Mouse (Mus musculus) urinary bladder, adult 18-20 months (tissue): Measurements from ENCODE around the gene Treh.
"Not testable (repeated sequence)": the region's sequence is repeated elsewhere in the genome, so short reads cannot be mapped to it uniquely, and the experiment has no call there.

Source experiments
- DNase-seq, 2 experiments: peaks; one replicate each; pipeline ENCODE4 v3.0.0; 2022; ENCODE audit warnings: low spot score in 2 of 2, mixed read lengths in 2 of 2

Gene Treh

DNA sequence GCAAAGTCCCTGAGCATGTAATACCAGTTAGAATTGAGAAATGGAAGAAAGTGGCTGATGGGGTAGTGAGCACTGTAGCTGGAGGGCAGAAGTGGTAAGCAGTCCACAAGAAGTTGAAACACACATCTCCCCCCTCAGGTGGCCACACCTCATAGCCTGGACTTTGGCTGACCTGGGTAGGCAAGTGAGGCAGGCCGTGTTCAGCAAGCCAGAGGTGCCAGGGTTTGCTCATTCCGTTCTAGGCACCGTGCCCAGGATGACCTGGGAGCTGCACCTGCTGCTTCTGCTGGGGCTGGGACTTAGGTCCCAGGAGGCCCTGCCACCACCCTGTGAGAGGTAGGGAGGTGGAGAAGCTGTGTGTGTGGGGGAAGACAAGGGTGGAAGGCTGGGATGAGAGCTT, at the start of gene Treh:
Gene Treh (plus strand): TSS at position 229 of the 400 bp plus-strand sequence.
- DNase-seq = no peak

DNA sequence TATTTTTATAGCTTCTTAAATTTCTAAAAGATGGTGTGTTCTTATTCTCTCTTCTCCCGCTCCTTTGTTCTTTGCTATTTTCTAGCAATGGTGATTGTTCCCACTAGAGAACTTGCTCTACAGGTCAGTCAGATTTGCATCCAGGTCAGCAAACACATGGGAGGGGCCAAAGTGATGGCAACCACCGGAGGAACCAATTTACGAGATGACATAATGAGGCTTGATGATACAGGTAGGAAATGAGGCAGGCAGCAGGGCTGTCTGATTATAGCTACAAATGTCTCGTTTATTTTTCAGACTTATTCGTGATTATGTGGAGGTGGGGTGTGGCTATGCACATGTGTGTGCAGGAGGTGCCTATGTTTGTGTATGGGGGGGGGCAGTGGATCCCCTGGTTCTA, 48.6 kb upstream of the Treh start:
- DNase-seq = no peak

DNA sequence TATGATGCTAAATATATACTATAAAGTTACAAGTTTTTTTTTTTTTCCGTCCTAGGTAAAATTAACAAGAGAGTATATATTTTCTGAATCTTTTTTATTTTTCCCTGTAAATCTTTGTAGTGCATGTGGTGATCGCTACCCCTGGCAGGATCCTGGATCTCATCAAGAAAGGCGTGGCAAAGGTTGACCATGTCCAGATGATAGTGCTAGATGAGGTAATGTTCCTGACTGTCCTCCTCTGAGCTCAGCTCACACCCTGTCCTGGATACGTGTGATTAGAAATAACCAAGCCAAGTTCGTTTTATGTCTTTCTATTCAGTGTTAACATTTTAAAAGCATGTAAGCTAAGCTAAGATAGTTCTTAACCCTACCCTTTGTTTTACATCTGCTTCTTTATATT, 46.8 kb upstream of the Treh start:
- no peak for DNase-seq

DNA sequence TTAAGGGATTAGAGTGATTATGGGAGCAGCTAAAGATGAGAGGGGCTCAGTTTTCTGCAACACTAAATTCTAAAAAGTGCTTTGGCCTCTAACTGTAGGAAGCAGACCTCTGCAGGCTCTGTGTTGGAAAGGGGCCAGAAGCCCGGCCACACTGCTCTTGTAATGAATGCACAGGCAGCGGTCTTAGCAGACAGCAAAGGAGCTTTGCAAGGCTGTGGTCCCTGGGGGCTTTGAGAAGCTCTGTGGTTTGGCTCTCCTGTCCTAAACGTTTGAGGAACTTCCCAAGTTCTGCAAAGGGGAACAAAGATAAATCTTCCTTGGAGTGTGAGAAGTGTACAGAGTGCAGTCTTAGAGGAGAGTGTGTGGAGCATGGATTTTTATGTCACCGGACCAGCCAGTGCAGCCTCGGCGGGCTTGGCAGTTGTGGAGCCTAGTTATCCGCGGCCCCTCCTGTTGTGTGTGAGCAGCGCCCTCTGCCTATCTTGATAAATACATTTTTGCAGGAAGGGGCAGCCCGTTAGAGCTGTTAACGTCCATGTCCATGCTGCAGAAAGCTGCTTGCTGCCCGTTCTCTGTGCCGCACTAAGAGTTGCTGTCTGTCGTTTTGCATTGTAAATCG, 35.4 kb upstream of the Treh start:
- no peak for DNase-seq

DNA sequence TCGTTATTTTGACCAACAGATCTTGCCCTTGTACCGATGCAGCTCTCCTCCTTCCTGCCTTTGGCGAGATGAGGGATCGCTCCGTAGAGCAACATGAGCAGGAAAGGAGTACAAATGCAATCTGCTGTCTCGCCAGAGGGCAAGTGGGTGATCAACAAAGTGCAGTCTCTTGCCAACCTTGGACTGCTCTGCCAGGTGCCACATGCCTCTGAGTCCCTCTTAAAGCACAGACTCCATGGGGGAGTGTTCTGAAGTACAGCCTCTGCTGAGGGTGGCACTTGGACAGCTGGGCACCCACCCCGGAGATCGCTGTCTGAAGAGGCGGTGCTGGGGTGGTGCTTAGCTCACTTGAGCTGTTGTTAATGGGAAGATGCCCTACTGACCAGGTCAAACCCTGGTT, 34.3 kb upstream of the Treh start:
- not testable (repeated sequence) for DNase-seq

DNA sequence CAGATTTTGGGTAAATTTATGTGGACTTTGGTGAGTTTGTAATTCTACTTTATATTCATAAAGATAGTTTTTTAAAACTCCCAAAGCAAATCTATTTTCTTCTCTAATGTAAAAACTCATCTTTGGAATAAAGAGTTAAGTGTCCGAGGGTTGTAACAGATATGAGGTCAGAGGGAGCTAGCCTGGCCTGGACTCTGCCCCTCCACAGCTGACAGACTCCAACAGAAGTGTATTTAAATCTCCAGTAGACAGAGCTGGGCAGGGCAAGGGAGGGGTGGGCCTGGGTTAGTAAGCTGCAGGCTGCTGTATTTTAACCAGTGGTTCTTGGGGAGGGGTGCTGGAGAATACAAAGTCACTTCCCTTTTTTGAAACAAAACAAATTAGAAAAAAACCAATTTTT, 33.0 kb upstream of the Treh start:
- not testable (repeated sequence) for DNase-seq

DNA sequence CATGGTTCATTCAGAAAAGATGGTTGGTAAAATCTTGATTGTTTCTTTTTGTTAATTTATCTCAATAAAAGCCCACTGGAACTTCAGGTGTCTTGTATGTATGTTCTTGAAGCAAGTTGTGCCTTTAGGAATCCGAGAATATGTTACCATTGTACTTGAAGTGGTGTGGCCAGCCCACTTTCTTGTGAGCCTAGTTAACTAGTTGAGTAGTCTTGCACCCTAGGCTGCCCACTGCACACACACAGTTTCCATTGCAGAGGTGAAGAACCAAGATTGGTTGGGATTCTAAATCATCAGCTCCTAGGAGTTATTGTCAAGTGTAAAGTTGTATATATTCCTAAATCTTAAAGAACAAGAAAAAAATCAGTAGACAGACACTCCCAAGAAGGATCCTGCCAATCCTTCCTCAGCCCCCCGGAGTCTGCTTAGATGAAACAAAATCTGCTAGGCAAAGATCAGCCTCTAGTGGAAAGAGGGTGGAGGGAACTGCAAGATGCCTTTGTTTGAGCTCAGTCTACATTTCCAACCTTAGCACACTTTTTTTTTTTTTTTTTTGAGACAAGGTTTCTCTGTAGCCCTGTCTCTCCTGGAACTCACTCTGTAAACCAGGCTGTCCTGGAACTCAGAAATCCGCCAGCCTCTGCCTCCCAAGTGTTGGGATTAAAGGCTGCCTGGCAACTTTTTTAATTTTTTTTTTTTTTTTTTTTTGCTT, 32.2 kb upstream of the Treh start:
- no peak for DNase-seq

DNA sequence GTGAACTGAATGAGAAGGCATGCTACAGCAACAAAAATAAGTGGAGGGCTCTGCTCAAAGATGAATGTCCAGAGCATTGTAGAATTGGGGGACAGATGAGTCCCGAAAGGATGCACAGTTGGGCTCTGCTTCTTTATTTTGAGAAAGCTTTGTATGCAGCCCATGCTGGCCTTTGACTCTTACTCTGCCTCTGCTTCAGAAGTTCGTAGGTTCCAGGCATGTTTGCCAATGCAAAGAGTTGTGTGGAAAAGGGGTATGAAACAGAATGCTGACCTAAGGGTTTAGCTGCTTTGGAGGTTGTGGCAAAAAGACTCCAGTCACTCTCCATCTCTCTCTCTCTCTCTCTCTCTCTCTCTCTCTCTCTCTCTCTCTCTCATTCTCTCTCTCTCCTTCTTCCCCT, 31.4 kb upstream of the Treh start:
- no peak for DNase-seq

DNA sequence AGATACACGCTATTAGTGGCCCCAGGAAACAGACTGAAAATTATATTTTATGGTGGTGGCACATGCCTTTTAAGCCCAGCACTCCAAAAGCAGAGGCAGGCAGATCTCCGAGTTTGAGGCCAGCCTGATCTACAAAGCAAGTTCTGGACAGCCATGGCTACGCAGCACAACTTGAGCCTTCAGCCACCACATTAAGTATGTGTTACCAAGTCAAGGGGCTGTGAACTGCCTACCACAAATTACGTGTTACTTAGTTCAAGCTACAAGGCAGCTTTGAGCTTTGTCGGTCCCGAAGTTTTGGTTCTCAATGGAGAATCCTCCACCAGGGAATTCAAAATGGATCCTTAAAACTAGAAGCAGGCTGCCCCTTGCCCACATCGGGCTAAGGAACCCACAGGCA, 29.9 kb upstream of the Treh start:
- DNase-seq = no peak

DNA sequence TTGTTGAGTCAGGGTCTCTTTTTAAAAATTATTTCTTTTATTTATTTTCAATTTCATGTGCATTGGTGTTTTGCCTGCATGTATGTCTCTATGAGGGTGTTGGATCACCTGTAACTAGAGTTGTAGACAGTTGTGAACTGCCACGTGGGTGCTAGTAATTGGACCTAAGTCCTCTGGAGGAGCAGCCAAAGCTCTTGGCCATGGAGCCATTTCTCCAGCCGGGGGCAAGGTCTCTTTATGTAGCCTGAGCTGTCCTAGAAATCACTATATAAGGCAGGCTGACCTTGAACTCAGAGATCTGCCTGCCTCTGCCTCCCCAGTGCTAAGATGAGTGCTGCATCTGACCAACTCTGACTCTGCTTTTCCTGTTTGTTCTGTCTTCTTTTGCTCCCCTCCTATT, 28.8 kb upstream of the Treh start:
- no peak for DNase-seq

DNA sequence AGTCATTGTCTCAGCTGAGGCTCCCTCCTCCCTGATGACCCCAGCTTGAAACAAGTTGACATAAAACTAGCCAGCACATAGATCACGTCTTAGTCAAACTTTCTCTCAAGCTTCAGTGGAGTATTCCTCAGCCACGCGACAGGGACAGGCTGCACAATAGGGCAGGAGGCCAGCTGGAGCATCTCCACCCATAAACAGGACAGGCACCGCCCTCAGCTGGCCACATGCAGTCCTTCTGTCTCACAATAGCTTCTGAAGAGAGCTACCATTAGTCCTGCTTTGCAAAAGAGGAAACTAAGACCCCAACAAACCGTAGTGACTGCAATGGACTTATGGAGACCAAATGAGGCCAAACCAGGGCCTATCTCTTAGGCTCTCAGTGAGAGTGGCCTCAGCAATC, 27.6 kb upstream of the Treh start:
- DNase-seq = peak in 1 of 2 experiments; percentile 27

DNA sequence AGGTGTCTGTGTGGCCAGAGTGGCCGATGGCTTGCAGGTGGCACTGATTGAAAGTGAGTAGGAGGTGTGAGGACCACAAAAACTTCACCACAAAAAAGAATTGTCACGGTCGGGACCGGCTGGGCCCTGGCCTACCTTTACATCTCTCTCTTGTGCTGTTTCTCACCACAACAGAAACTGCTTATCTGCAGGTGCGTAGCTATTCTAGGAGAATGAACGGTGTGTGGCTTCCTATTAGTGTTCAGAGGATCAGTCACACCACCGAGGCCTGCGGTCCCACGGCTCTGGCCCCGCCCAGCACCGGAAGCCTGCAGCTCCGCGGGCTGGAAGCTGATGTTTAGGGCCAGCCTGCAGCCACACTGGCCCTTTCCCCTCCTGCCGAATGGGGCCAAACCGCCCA, 27.1 kb upstream of the Treh start:
- DNase-seq = no peak

DNA sequence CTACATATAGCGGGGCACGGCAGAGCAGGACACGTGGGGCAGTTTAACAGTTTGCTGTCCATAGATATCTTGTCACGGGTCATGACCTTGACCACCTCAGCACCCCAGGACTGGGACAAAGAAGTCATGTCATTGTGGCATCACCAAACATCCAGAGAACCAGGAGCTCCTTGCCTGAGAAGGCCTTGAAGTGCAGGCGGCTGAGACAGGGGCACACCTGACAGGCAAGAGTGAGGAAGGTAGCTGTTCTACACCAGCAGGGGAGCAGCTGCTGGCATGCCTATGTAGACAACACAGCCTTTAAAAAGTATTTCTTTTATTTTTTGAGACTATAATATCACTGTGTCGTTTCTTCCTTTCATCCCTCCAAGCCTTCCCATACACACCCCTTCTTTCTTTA, 26.7 kb upstream of the Treh start:
- DNase-seq = no peak

DNA sequence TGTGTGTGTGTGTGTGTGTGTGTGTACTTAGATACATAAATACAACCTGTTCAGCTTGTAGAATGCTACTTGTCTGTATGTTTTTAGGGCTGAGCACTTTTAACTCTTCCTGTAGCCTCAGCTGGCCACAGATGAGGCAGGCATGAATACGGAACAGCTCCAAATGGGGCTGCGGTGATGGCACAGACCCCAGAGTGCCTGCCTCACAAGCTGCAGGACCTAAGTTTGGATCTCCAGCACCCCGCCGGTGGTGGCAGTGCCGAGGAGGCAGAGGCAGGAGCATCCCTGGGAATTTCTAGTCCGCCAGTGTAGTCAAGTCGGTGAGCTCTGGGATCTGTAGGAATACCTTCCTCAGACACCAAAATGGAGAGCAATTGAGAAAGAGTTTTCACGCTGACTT, 26.0 kb upstream of the Treh start:
- DNase-seq = no peak

DNA sequence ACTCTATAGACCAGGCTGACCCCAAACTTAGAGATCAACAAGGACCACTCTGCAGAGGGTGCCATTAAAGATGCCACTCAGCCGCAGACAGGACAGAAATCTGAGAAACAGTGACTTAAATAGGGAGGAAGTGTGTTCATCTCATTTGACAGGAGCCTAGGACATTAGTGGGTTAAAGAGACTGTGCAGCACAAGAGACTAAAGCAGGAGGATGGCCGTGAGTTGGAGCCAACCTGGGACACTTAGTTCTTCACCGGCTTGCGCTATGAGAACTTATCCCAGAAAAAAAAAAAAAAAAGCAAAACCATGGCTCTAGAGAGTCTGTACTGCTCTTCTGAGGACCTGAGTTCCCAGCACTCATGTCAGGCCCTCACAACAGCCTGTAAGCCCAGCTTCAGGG, 25.4 kb upstream of the Treh start:
- DNase-seq = no peak

DNA sequence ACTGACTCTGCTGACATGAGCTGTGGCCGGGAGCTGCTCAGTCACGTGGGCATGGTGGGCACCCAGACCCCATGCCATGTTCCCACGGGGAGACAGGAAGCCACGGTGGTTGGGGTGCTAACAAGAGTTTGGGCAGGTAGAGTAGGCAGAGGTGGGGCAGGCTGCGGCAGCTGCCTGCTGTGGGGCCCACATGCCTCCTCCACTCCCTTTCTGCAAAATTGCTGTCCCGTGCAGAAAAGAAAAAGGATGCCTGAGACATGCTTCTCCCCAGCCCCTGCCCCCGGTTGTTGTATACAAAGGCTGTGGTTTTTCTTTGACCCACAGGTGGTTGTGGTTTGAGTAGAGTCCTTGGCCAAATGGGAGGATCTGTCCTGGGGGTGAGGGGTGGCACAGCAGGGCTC, 24.2 kb upstream of the Treh start:
- DNase-seq = no peak

DNA sequence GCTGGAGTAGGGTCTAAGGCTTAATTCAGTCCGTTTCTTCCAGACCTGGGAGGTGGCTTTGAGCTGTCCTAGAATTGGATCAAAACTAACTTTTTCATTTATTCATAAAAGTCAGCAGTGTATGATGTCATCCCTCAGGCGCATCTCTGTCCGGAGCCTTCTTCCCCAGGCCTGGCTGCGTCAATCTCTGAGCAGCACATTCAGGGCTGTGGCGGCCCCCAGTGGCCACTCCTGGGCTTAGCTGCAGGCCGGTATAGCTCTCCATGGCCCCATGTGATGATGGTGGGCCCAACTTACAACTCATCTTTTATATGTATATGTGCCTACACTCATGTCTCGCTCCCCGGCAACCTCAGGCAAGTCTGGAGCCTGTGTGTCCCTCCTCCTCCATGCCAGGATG, 21.0 kb upstream of the Treh start:
- DNase-seq = peak; percentile 50 to 57

DNA sequence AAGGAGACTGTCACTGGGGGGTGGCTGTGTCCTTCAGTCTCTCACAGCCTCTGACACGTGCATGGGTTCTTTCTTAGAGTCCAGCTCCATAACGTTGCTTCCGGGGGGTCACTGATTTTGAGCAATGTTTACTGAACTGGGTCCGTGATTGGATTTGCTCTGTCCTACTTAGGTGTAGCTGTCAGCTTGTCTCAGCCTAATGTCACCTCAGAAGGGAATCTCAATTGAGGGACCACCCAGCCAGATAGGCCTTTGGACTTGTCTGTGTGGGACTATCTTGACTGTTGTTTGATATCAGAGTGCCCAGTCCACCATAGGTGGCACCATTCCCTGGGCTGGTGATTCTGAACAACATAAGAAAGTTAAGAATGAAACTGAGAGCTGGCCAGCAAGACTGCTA, 19.1 kb upstream of the Treh start:
- no peak for DNase-seq

DNA sequence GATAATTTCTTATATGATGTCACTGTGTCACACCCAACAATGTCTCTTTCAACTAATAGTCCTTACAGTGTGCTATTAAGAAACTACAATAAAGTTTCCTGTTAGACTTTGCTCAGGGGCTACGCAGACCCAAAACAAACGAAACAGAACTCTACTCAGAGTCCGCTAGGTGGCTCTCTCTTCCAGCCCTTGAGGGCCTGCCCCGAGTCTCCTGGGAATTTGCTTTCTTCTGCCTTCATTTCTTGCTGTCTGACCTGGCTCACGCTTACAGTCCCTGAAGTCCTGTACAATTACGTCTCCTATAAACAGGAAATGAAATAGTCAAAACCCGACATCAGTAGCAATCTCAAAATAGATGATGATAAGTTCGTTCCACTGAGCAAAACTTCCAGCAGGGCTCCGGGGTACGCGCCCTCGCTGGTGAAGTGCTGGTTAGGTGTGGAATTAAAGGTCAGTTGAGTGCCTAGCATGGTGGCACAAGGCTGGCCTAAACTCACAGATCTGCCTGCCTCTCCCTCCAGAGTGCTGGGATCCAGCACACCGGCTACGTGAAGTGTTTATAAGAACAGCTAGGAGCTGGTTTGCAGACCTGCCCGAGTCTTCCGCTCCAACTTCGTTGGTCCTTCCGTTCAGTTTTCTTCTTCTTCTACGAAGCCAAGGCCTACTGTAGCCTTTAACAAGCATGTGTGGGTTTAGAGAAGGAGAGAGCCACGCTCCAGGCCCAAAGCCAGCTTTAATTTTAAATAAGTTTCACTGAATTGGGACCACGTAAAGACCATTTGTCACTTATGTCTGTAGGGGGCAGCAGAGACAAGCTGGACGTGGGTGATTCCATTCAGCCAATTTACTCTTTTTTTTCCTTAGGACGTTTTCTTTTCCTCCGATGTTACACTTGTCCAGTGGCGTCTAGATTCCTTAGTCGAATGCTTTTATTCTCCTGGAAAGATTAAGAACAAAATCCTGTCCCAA, 17.7 kb upstream of the Treh start:
- DNase-seq = peak; percentile 27 to 30

DNA sequence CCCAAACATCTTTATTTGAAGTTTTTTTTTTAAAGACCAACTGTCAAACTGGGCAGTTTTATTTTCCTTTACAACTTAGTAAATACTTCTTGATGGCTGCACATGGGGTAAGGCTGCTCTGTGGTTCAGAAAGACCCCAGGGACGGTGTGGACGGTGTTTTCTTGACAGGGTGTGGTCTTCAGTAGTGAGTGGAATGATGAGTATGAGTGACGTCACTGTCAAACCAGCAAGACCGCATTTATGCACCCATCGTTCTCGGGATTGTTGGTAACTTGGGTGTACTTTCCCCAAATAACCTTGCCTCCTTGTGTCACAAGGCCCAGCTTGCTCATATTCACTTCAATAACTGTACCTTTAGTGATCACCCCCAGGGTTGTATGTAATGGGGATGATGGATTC, 9.3 kb upstream of the Treh start:
- no peak for DNase-seq

DNA sequence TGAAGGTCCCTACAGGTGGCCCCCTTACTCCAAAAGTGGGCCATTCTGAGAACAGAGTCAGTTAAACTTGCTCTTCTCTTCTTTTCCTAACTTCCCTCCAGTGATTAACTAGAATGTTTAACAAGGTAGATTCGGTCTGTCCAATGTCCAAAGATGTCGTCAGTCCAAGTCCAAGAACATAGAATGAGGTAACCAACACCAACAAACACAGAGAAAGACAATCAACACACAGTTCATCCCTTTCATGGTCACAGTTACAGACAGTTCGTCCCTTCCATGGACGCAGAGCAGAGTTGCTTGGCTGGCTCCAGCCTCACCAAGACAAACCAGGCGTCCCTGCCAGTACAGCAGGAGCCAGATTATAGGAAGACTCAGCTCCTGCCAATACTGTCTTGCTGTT, 1.6 kb upstream of the Treh start:
- no peak for DNase-seq

DNA sequence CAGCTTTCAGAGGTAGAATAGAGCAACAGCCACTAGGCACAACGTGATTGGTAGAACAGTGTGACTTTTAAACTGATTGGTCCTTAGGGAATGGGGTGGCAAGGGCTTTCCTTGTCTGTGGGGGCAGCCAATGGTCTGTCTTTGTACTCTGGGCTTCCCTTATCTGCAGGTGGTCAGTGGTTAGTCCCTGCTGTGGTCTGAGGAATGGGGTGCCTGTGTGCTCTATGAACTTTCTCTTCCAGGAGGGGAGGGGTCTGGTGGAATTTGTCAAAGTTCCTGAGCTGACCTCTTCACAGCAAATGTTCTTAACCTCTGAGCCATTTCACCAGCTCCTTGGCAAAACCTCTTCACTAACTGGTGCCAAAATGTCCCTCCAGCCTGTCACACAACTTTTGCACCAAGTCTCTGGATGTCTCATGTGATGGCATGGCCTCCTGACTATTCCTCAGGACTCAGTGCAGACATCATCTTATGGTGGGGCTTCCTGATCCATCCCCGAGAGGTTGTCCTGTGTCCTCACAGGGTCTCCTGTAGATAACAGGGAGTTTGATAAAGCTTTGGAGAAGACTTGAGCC, 655 bp upstream of the Treh start:
- DNase-seq = no peak
